Mouse (Mus musculus) embryonic facial prominence, embryonic 11.5 days (tissue): Measurements from ENCODE around the gene Hnf4a. TPM values are rescaled to one million over a fixed set of nuclear protein-coding genes. Genes with fewer than 3 reads are reported as not detected.

Experiments used
- ATAC-seq: fragments of 200-750 bp; cut with Nextera tagmentation; replicated peaks from 2 replicates; pipeline ENCODE4 v1.8.0; 2017; ENCODE audit warnings: low read depth; ENCODE audit not compliant: insufficient number of reproducible peaks, low FRiP score, low TSS enrichment
- DNase-seq: peaks from one replicate; pipeline ENCODE4 v3.0.0-alpha.2; 2015; ENCODE audit warnings: low spot score
- H3K27ac ChIP-seq: fragments of 300-500 bp; sonication (generic); replicated peaks from 2 replicates; pipeline ENCODE4 v1.5.1; 2014; ENCODE audit warnings: mild to moderate bottlenecking, low read depth, low read length, control low read depth
- H3K27me3 ChIP-seq: fragments of 300-500 bp; sonication (generic); 2 replicates; pipeline ENCODE4 v1.6.1; 2014; ENCODE audit warnings: mild to moderate bottlenecking, low read length, moderate library complexity, mixed read lengths; ENCODE audit not compliant: control insufficient read depth, insufficient read depth
- H3K36me3 ChIP-seq: fragments of 300-500 bp; sonication (generic); replicated peaks from 2 replicates; pipeline ENCODE4 v1.6.1; 2014; ENCODE audit warnings: low read depth, mild to moderate bottlenecking, low read length, moderate library complexity, mixed read lengths; ENCODE audit not compliant: control insufficient read depth, insufficient read depth
- H3K4me1 ChIP-seq: fragments of 300-500 bp; sonication (generic); 2 replicates; pipeline ENCODE4 v1.6.1; 2014; ENCODE audit warnings: low read length, mixed read lengths; ENCODE audit not compliant: control insufficient read depth, insufficient read depth
- H3K4me2 ChIP-seq: fragments of 300-500 bp; sonication (generic); 2 replicates; pipeline ENCODE4 v1.6.1; 2014; ENCODE audit warnings: low read depth, mild to moderate bottlenecking, control low read depth, low read length, moderate library complexity
- H3K4me3 ChIP-seq: fragments of 300-500 bp; sonication (generic); 2 replicates; pipeline ENCODE4 v1.5.1; 2014; ENCODE audit warnings: low read depth, low read length, control low read depth
- H3K9ac ChIP-seq: fragments of 300-500 bp; sonication (generic); replicated peaks from 2 replicates; pipeline ENCODE4 v1.6.1; 2014; ENCODE audit warnings: mild to moderate bottlenecking, control low read depth, low read length
- H3K9me3 ChIP-seq: fragments of 300-500 bp; sonication (generic); replicated peaks from 2 replicates; pipeline ENCODE4 v1.6.1; 2016; ENCODE audit warnings: mild to moderate bottlenecking, low read length, inconsistent platforms, mixed read lengths; ENCODE audit not compliant: control insufficient read depth
- WGBS: fragments of 180-500 bp; shearing (Covaris S2); extraction: QIAGEN DNeasy Blood & Tissue Kit; methylation state at CpG from one replicate; pipeline ENCODE4 v1.1.7; 2014; 5-methylcytosine and 5-hydroxymethylcytosine counted together
- polyA plus RNA-seq: library from polyadenylated mRNA; unstranded; fragments of >200 nt; fragmentation: Nextera tagmentation; extraction: Ambion mirVana; gene quantifications from 2 replicates; pipeline ENCODE4 v1.2.1, GENCODE M21; 2014

The Hnf4a gene
- polyA plus RNA-seq, 1 experiment from 2014 or later = not detected

DNA sequence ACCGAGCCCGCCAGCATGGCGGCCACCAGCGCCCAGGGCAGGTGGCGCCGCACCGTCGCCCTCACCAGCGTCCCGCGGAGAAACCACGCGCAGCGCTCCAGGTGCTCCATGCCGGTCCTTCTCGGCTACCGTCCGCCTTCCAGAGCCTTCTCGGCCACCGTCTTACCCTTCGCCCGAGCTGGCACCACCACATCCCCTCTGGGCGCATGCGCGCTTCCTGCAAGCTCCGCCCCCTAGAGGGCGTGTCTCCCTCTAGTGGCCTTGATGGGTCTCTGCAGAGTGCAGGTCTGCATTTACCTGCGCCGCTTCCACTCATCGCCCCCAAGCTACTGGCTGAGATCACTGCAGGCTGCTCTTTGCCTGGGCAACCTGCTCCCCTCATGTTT, 34.1 kb upstream of the Hnf4a start, which contains the start of gene Fitm2:
Fitm2 (minus strand) TSS at position 164 of the 386 bp plus-strand sequence.
- Histone ChIP-seq H3K9me3 (no peaks in the 10 kb centered on the region), H3K4me1 (no peaks in the 10 kb centered on the region), H3K27me3 (no peaks in the 10 kb centered on the region), H3K36me3 (no peaks in the 10 kb centered on the region), H3K4me3 (peak within 1 kb of the TSS; percentile 85), H3K27ac (peak within 1 kb of the TSS; percentile 13; the same call in 1 of the 2 replicates), H3K4me2 (peak within 1 kb of the TSS; percentile 79), H3K9ac (peak within 1 kb of the TSS; percentile 82)
- WGBS = under 1% methylated on average over 29 of the region's 30 CpGs
- DNase-seq (peak; percentile 97), ATAC-seq (peak; percentile 95)

DNA sequence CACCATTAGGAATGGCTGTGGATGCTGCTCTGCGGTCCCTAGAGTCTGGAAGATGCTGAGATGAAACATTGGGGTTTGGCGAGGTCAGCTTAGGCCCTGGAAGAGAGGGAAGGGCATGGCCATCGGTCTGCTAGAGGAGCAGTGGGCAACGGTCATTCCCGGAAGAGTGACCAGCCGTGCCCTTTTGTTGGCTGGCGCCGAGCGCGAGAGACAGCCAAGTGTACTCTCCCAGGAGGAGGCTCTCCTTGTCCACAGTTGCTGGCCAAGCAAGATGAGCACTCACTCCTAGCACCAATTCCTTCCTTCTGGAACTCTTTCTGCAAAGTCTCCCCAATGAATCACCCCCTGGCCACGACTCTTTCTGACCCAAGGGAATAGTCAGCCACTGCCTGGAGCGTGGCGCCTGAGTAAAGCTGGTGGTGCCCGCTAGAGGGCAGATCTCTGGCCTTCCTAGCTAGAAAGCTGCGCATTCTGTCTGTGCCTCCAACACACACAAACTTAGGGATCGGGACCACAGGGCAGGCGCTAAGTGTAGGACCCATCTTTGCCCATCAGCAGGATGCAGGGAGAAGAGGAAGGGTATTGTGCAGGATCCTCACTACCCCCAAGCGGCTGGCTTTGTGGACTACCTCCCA, 26.3 kb upstream of the Hnf4a start:
- H3K4me2 ChIP-seq = no peak overlapping the region
- no peaks in the 10 kb centered on the region for H3K9me3 ChIP-seq
- DNase-seq = peak; percentile 23
- H3K4me3 ChIP-seq = no peak overlapping the region
- H3K27me3 ChIP-seq = peaks cover 3% of the 10 kb centered on the region; the same call in 1 of the 2 replicates
- H3K36me3 ChIP-seq = no peaks in the 10 kb centered on the region
- no peak overlapping the region for H3K27ac ChIP-seq
- H3K4me1 ChIP-seq = no peaks in the 10 kb centered on the region
- H3K9ac ChIP-seq = no peak overlapping the region
- whole genome bisulfite sequencing = 47% methylated on average over 18 of the region's 18 CpGs
- ATAC-seq = no peak

DNA sequence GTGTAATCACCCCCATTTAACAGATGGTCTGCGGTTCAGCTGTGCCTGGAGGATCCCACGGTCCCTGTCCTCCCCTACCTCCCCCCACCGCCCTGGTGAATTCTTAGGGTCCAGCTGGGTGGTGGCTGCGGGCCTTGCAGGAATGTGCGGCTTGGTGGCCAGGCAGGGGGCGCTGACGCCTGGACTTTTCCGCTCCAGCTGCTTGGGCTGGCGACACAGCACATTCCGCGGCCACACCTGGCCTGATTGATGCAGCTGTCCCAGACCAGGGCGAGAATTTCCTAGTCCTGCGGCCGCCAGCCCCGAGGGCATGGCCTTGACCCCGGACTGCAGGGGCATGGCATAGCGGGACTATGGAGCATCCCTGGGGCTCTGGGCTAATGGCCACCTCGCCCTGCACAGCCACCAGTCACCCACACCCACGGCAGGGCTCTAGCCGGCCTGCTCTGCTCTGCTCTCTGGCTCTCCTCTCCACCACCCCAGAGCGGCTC, 25.0 kb upstream of the Hnf4a start:
- Histone ChIP-seq H3K4me3 (peak overlapping the region; percentile 12), H3K9me3 (no peaks in the 10 kb centered on the region), H3K4me1 (no peaks in the 10 kb centered on the region), H3K27ac (no peak overlapping the region), H3K9ac (peak overlapping the region; percentile 10; the same call in 1 of the 2 replicates), H3K36me3 (no peaks in the 10 kb centered on the region), H3K27me3 (peaks cover 3% of the 10 kb centered on the region; the same call in 1 of the 2 replicates), H3K4me2 (peak overlapping the region; percentile 28)
- DNase-seq (peak; percentile 48), ATAC-seq (0 out of 2 replicates have a peak, but pooled peaks have one; percentile 65)
- WGBS = under 1% methylated on average over 21 of the region's 21 CpGs

DNA sequence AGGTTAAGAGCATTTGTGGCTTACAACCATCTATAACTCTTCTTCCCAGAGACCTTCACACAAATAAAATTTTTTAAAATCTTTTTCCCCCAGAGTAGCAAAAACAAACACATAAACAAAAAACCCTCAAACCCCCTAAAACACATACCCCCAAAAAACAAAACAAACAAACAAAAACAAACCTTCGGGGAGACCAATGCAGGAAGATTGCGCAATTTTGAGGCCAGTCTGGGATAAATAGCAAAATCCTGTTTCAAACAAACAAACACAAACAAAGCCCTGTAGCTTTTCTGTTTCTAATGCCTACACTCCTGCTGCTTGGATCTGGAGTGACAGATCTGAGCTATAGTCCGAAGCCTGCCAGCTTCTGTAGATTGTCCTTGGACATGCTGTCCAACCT, 19.2 kb upstream of the Hnf4a start:
- no peaks in the 10 kb centered on the region for H3K9me3 ChIP-seq
- DNase-seq = no peak
- WGBS = 80% methylated on average over 3 of the region's 3 CpGs
- H3K27ac ChIP-seq = no peak overlapping the region
- no peak overlapping the region for H3K4me3 ChIP-seq
- no peaks in the 10 kb centered on the region for H3K4me1 ChIP-seq
- no peak for ATAC-seq
- H3K36me3 ChIP-seq = no peaks in the 10 kb centered on the region
- H3K4me2 ChIP-seq = no peak overlapping the region
- no peaks in the 10 kb centered on the region for H3K27me3 ChIP-seq
- no peak overlapping the region for H3K9ac ChIP-seq

DNA sequence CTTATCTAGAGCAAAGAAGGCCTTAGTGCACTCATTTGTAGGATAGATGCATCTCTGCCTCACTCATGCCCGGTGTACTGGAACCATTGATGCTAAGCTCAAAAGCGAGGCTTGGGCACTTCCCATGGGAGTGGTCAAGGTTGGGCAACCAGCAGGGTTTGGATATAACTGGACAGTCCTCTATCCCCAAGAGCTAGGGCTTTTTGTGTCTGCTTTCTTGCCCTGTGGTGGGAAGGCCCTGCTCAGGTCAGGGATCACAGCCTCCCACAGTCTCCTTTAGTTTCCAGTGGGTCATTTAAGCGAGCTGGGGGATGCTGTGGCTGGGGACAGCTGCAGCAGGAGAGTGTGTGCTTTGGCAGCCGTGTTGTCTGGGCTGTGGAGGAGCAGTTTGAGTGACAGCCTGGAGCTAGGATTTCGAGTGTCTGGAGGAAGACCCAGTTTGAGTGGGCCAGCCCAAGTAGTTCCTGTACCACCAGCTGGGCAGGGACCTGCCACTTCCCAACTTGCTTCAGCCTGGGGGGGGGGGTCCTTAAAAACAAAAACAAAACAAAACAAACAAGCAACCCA, 16.8 kb upstream of the Hnf4a start:
- H3K4me1 ChIP-seq = no peaks in the 10 kb centered on the region
- no peak overlapping the region for H3K4me2 ChIP-seq
- H3K27ac ChIP-seq = no peak overlapping the region
- no peaks in the 10 kb centered on the region for H3K36me3 ChIP-seq
- ATAC-seq = 0 out of 2 replicates have a peak, but pooled peaks have one; percentile 62
- no peak for DNase-seq
- no peaks in the 10 kb centered on the region for H3K27me3 ChIP-seq
- no peak overlapping the region for H3K4me3 ChIP-seq
- H3K9ac ChIP-seq = no peak overlapping the region
- WGBS = 60% methylated on average over 5 of the region's 5 CpGs
- no peaks in the 10 kb centered on the region for H3K9me3 ChIP-seq

DNA sequence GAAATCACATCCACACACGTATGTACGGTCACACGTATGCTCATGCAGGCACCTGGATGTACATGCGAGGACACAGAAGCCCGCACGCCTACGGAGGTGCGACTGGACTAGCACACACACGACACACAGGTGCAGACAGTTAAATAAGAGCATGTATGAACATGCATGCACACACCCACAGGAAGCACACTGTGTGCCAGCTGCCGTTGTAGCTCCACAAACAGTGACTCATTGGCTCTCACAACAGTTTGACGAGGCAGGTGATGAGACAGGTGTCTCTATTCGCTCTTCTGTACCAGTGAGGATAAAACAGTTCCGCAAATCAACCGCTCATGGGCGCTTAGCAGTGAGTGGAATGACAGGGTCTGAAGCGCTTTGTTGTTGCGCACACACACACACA, 16.0 kb upstream of the Hnf4a start:
- Histone ChIP-seq H3K36me3 (no peaks in the 10 kb centered on the region), H3K4me2 (no peak overlapping the region), H3K27me3 (no peaks in the 10 kb centered on the region), H3K4me1 (no peaks in the 10 kb centered on the region), H3K4me3 (no peak overlapping the region), H3K9me3 (no peaks in the 10 kb centered on the region), H3K9ac (no peak overlapping the region), H3K27ac (no peak overlapping the region)
- ATAC-seq (no peak), DNase-seq (no peak)
- 92% methylated on average over 17 of the region's 17 CpGs for WGBS

DNA sequence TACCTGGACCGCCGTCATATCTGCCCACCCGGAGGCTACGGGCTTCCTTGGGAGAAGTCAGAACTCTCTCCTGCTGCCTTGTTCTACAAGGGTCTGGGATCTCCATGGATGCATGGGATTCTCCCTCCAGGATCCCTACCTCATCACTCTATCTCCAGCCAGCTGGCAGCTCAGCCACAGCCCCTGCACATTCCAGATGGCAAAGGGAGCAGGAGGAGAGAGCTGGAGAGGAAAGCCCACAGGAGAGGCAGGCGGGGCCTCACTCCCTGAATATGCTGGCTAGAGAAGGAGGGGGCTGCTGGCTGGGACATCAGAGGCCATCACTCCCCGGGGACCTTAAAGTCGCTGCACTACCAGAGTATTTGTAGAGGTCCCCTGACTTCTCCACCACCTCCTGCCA, 15.3 kb upstream of the Hnf4a start:
- Histone ChIP-seq H3K9ac (no peak overlapping the region; the same call in 1 of the 2 replicates), H3K36me3 (no peaks in the 10 kb centered on the region), H3K4me2 (no peak overlapping the region), H3K4me3 (no peak overlapping the region), H3K9me3 (no peaks in the 10 kb centered on the region), H3K27ac (no peak overlapping the region), H3K27me3 (no peaks in the 10 kb centered on the region), H3K4me1 (no peaks in the 10 kb centered on the region)
- DNase-seq (no peak), ATAC-seq (no peak; the same call in 1 of the 2 replicates)
- WGBS = 68% methylated on average over 7 of the region's 7 CpGs

DNA sequence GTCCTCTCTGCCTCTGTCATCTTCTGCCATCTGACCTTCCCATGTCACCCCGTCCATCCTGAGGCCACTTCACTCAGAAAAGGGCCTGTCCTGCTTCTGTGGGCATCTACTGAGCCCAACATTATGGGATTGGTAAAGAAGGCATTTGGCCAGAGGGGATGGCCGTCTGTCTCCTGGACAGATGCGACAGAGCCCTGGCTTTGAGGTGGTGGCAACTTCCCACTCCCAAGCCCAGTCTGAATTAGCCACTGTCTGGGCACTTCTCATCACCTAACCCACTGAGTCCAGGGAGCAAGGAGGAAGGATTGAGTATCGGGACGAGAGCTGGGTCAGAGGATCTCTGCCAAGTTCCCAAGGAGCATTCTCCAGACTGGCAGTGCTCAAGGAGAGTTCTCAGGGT, 14.6 kb upstream of the Hnf4a start, which contains the start of gene R3hdml:
R3hdml (plus strand) TSS at position 301 of the 400 bp plus-strand sequence.
- WGBS = 74% methylated on average over 5 of the region's 5 CpGs
- Histone ChIP-seq H3K4me3 (no peak within 1 kb of the TSS), H3K4me1 (no peaks in the 10 kb centered on the region), H3K9me3 (no peaks in the 10 kb centered on the region), H3K4me2 (no peak within 1 kb of the TSS), H3K36me3 (no peaks in the 10 kb centered on the region), H3K9ac (no peak within 1 kb of the TSS; the same call in 1 of the 2 replicates), H3K27me3 (no peaks in the 10 kb centered on the region), H3K27ac (no peak within 1 kb of the TSS)
- ATAC-seq (no peak), DNase-seq (no peak)
